Mouse (Mus musculus) testis, adult 2 months (tissue): ENCODE measurements at regions not wholly inside any gene's neighbourhood (a gene's known extent, or its start where the extent isn't known, plus 50 kb on each side); places are given as distances from the start of the nearest gene placed in this dataset.

Experiments
- H3K27ac ChIP-seq: fragments of 200-500 bp; 2 replicates; pipeline ENCODE4 v1.5.1; 2012; ENCODE audit warnings: low read depth, low read length; ENCODE audit not compliant: control insufficient read depth, insufficient read depth
- H3K27me3 ChIP-seq: fragments of 200-500 bp; 2 replicates; pipeline ENCODE4 v1.6.1; 2012; ENCODE audit warnings: mild to moderate bottlenecking, low read length, moderate library complexity; ENCODE audit not compliant: control insufficient read depth, insufficient read depth
- H3K36me3 ChIP-seq: fragments of 200-500 bp; 2 replicates; pipeline ENCODE4 v1.6.1; 2012; ENCODE audit warnings: mild to moderate bottlenecking, low read length; ENCODE audit not compliant: control insufficient read depth, insufficient read depth
- H3K4me1 ChIP-seq: fragments of 200-500 bp; 2 replicates; pipeline ENCODE4 v1.6.1; 2012; ENCODE audit warnings: low read length; ENCODE audit not compliant: control insufficient read depth, insufficient read depth
- H3K4me3 ChIP-seq: fragments of 200-500 bp; 2 replicates; pipeline ENCODE4 v1.5.1; 2012; ENCODE audit warnings: low read depth, mild to moderate bottlenecking, low read length, moderate library complexity, mixed read lengths; ENCODE audit not compliant: control insufficient read depth
- CTCF ChIP-seq: fragments of 200-500 bp; IDR thresholded peaks from 2 replicates; pipeline ENCODE4 v1.5.1; 2012; ENCODE audit warnings: low read depth, mild to moderate bottlenecking, inconsistent platforms, low read length, moderate library complexity; ENCODE audit not compliant: control insufficient read depth, insufficient read depth, insufficient replicate concordance
- POLR2A ChIP-seq: fragments of 200-500 bp; IDR thresholded peaks from 2 replicates; pipeline ENCODE4 v1.6.1; 2012; ENCODE audit warnings: low read depth, mild to moderate bottlenecking, inconsistent platforms, low read length, moderate library complexity; ENCODE audit not compliant: control insufficient read depth

- no peak for TF ChIP-seq CTCF
- no peak for TF ChIP-seq POLR2A
- Histone ChIP-seq H3K4me1 (no peaks in the 10 kb centered on the region), H3K27ac (no peak overlapping the region), H3K4me3 (no peak overlapping the region), H3K27me3 (no peaks in the 10 kb centered on the region), H3K36me3 (no peaks in the 10 kb centered on the region)
These were observed 149.9 kb downstream of the Map2k4 start for GRCm38 (mm10) chr11:65638211-65638610.

GRCm38 (mm10) chr11:65637206-65637605 lies 150.9 kb downstream of the Map2k4 start:
- no peak for TF ChIP-seq CTCF
- TF ChIP-seq POLR2A = no peak
- Histone ChIP-seq H3K27ac (no peak overlapping the region), H3K27me3 (no peaks in the 10 kb centered on the region), H3K4me3 (no peak overlapping the region), H3K4me1 (no peaks in the 10 kb centered on the region), H3K36me3 (no peaks in the 10 kb centered on the region)

GRCm38 (mm10) chr11:65635307-65635706 lies 152.8 kb downstream of the Map2k4 start:
- H3K4me1 ChIP-seq = no peaks in the 10 kb centered on the region
- H3K36me3 ChIP-seq = no peaks in the 10 kb centered on the region
- H3K27ac ChIP-seq = no peak overlapping the region
- H3K27me3 ChIP-seq = no peaks in the 10 kb centered on the region
- no peak overlapping the region for H3K4me3 ChIP-seq
- TF ChIP-seq POLR2A = no peak
- TF ChIP-seq CTCF = no peak

DNA sequence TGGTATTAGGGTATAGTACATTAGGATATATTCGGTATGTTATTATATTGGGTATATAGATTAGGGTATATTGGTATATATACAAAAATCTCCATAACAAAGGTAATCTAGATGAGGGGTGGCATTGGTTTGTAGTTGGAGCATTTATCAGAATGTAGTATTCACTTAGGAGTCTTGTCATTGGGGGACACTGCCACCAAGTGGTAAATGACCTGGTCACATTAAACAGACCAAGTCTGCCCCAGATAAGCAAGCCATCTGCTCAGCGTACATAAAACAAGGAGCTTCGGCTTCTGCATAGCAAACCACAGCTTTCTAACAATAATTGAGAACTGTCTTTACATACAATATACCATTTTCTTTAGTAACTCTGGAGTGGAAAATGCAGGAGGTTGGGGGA lies 156.9 kb downstream of the Map2k4 start:
- TF ChIP-seq POLR2A = no peak
- TF ChIP-seq CTCF = no peak
- Histone ChIP-seq H3K27ac (no peak overlapping the region), H3K36me3 (no peaks in the 10 kb centered on the region), H3K27me3 (no peaks in the 10 kb centered on the region), H3K4me1 (no peaks in the 10 kb centered on the region), H3K4me3 (no peak overlapping the region)

GRCm38 (mm10) chr11:65630436-65630835 lies 157.7 kb downstream of the Map2k4 start:
- no peaks in the 10 kb centered on the region for H3K4me1 ChIP-seq
- H3K27ac ChIP-seq = no peak overlapping the region
- no peaks in the 10 kb centered on the region for H3K27me3 ChIP-seq
- H3K4me3 ChIP-seq = no peak overlapping the region
- no peaks in the 10 kb centered on the region for H3K36me3 ChIP-seq
- TF ChIP-seq POLR2A (no peak), CTCF (no peak)

GRCm38 (mm10) chr11:65629320-65629719 lies 158.8 kb downstream of the Map2k4 start:
- Histone ChIP-seq H3K4me3 (no peak overlapping the region), H3K27ac (no peak overlapping the region), H3K4me1 (no peaks in the 10 kb centered on the region), H3K27me3 (no peaks in the 10 kb centered on the region), H3K36me3 (no peaks in the 10 kb centered on the region)
- TF ChIP-seq POLR2A (no peak), CTCF (no peak)

DNA sequence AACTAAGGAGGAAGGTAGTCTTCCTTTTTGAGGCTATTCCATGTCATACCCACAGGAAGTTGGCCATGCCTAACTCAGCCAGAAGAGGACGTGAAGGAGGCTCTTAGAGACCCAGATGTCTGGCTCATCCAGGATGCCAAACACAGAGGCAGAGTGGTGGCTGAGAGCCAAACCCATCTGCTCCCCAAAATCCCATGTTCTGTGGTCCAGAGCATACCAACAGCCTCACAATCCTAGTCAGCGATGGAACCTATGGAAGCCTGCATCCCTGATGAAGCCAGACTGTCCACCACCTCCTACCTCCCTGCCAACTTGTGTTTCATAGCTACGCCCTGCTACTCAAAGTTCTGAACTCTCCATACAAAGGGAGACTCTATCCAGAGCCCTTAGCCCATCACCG lies 169.1 kb downstream of the Map2k4 start:
- H3K4me1 ChIP-seq = no peaks in the 10 kb centered on the region
- no peaks in the 10 kb centered on the region for H3K27me3 ChIP-seq
- no peak overlapping the region for H3K27ac ChIP-seq
- no peak overlapping the region for H3K4me3 ChIP-seq
- no peaks in the 10 kb centered on the region for H3K36me3 ChIP-seq
- no peak for TF ChIP-seq CTCF
- no peak for TF ChIP-seq POLR2A

DNA sequence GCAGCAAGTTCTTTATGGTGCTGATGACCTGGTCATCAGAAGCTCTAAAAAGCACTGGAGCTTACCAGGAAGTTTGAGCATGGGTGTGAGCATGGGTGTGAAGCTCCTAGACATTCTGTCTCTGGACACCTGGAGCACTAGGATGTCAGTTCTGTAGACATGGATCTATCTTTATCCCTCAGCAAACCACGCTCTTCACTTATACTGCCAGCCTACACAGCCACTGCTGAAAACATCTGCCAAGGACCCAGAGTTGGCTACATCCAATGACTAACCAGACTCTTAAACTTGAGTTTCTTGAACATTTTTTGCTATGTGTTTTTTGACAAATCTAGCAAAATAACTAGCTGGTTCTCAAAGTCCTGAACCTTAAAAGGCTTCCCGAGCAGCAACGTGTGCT lies 177.6 kb downstream of the Map2k4 start:
- no peak for TF ChIP-seq POLR2A
- no peak for TF ChIP-seq CTCF
- H3K4me1 ChIP-seq = no peaks in the 10 kb centered on the region
- no peaks in the 10 kb centered on the region for H3K36me3 ChIP-seq
- no peak overlapping the region for H3K4me3 ChIP-seq
- H3K27me3 ChIP-seq = no peaks in the 10 kb centered on the region
- H3K27ac ChIP-seq = no peak overlapping the region
